ENCODE assay signal across 28 mouse cellular contexts in genomic region chr14:118148554-118148953, GRCm38 (mm10). TPM values are rescaled to one million over a fixed set of nuclear protein-coding genes. Genes with fewer than 3 reads are reported as not detected.
DNase-seq lines count a peak whose midpoint lies in the region; ATAC-seq and TF ChIP-seq lines count a peak whose summit lies in the region.
"Had no signal": no experiment of that assay in that cellular context is flagged by ENCODE, and none has a peak within 500 bp of the region (broad histone marks: within the 10 kb centered on the region; RNA-seq: fewer than 3 reads in every experiment).

No protein-coding gene starts in this region.

- peak; percentile 21 for DNase-seq in hindbrain, embryonic 10.5 days (ENCODE audit: low spot score)
- no peak for DNase-seq in hindbrain, embryonic 11.5 days (ENCODE audit: low spot score)
- DNase-seq in midbrain, embryonic 11.5 days (ENCODE audit: low spot score, missing footprints) = peak; percentile 64
- no peak for DNase-seq in midbrain, postnatal 0 days (ENCODE audit: low spot score)
- DNase-seq in adipocyte (ENCODE audit: low spot score) = peak; percentile 25
- DNase-seq in yolk sac, embryonic 10.5 days (ENCODE audit: low spot score) = peak; percentile 71
- DNase-seq in ovary, postnatal 10 days (ENCODE audit: low spot score) = no peak
- DNase-seq: adrenal gland, postnatal 10 days; adrenal gland, postnatal 36 days; cerebellum, adult 9-10 months; cerebellum, postnatal 14 days; gastrocnemius, postnatal 10 days; gastrocnemius, postnatal 36 days; heart, adult 2 months; heart, postnatal 14 days; heart, postnatal 4 days; kidney, adult 11 months had no signal

- ATAC-seq in hindbrain, embryonic 11.5 days (ENCODE audit: low FRiP score) = no peak
- no peak for ATAC-seq in midbrain, embryonic 11.5 days (ENCODE audit: low FRiP score)
- ATAC-seq in midbrain, postnatal 0 days (ENCODE audit: low FRiP score) = no peak
- ATAC-seq: activated CD4-positive, CD25-positive, alpha-beta regulatory T cell, adult 4 months; forebrain, embryonic 13.5 days; forebrain, embryonic 16.5 days; hindbrain, embryonic 16.5 days had no signal

- H3K27ac ChIP-seq in hindbrain, embryonic 10.5 days = no peak overlapping the region
- no peak overlapping the region for H3K27ac ChIP-seq in hindbrain, embryonic 11.5 days (ENCODE audit: low read depth, low read length)
- no peak overlapping the region for H3K27ac ChIP-seq in midbrain, embryonic 11.5 days (ENCODE audit: low read depth, low read length)
- H3K27ac ChIP-seq in midbrain, postnatal 0 days (ENCODE audit: low read depth, low read length) = no peak overlapping the region
- H3K27ac ChIP-seq: embryonic facial prominence, embryonic 12.5 days; embryonic facial prominence, embryonic 15.5 days; forebrain, embryonic 10.5 days; forebrain, embryonic 13.5 days; heart, adult 2 months; heart, embryonic 10.5 days; heart, embryonic 13.5 days; hindbrain, embryonic 13.5 days had no signal

- H3K9me3 ChIP-seq in hindbrain, embryonic 10.5 days = no peaks in the 10 kb centered on the region
- no peaks in the 10 kb centered on the region for H3K9me3 ChIP-seq in hindbrain, embryonic 11.5 days (ENCODE audit: control insufficient read depth, low read length)
- H3K9me3 ChIP-seq in midbrain, embryonic 11.5 days (ENCODE audit: control insufficient read depth, low read length) = no peaks in the 10 kb centered on the region
- H3K9me3 ChIP-seq in midbrain, postnatal 0 days (ENCODE audit: low read length) = no peaks in the 10 kb centered on the region
- H3K9me3 ChIP-seq: embryonic facial prominence, embryonic 12.5 days; embryonic facial prominence, embryonic 15.5 days; forebrain, embryonic 10.5 days; forebrain, embryonic 13.5 days; heart, embryonic 10.5 days; heart, embryonic 13.5 days; hindbrain, embryonic 13.5 days had no signal

- WGBS in hindbrain, embryonic 10.5 days = 61% methylated on average over 10 of the region's 10 CpGs
- WGBS in hindbrain, embryonic 11.5 days = 73% methylated on average over 10 of the region's 10 CpGs
- WGBS in midbrain, embryonic 11.5 days = 74% methylated on average over 10 of the region's 10 CpGs
- 78% methylated on average over 10 of the region's 10 CpGs for whole genome bisulfite sequencing in midbrain, postnatal 0 days

- peaks cover 12% of the 10 kb centered on the region; the same call in 1 of the 2 replicates for H3K4me1 ChIP-seq in hindbrain, embryonic 10.5 days (replicated peaks)
- no peaks in the 10 kb centered on the region for H3K4me1 ChIP-seq in hindbrain, embryonic 11.5 days (replicated peaks; ENCODE audit: control insufficient read depth, insufficient read depth, low read length)
- no peaks in the 10 kb centered on the region for H3K4me1 ChIP-seq in midbrain, embryonic 11.5 days (ENCODE audit: control insufficient read depth, insufficient read depth, low read length)
- H3K4me1 ChIP-seq in midbrain, postnatal 0 days (ENCODE audit: insufficient read depth, low read length) = no peaks in the 10 kb centered on the region
- H3K4me1 ChIP-seq: embryonic facial prominence, embryonic 15.5 days; forebrain, embryonic 13.5 days; heart, embryonic 13.5 days; hindbrain, embryonic 13.5 days had no signal

- no peaks in the 10 kb centered on the region for H3K27me3 ChIP-seq in hindbrain, embryonic 10.5 days (ENCODE audit: insufficient read depth, poor library complexity, severe bottlenecking)
- no peaks in the 10 kb centered on the region for H3K27me3 ChIP-seq in hindbrain, embryonic 11.5 days (ENCODE audit: control insufficient read depth, insufficient read depth, low read length)
- no peaks in the 10 kb centered on the region for H3K27me3 ChIP-seq in midbrain, embryonic 11.5 days (ENCODE audit: control insufficient read depth, insufficient read depth, low read length)
- H3K27me3 ChIP-seq in midbrain, postnatal 0 days (ENCODE audit: insufficient read depth, low read length) = no peaks in the 10 kb centered on the region
- H3K27me3 ChIP-seq: embryonic facial prominence, embryonic 12.5 days; embryonic facial prominence, embryonic 15.5 days; forebrain, embryonic 13.5 days; heart, embryonic 13.5 days; hindbrain, embryonic 13.5 days had no signal

- H3K36me3 ChIP-seq in hindbrain, embryonic 10.5 days = peaks cover 30% of the 10 kb centered on the region
- H3K36me3 ChIP-seq in hindbrain, embryonic 11.5 days (ENCODE audit: control insufficient read depth, insufficient read depth, low read length) = no peaks in the 10 kb centered on the region
- H3K36me3 ChIP-seq in midbrain, embryonic 11.5 days (ENCODE audit: control insufficient read depth, insufficient read depth, low read length) = no peaks in the 10 kb centered on the region
- H3K36me3 ChIP-seq in midbrain, postnatal 0 days (ENCODE audit: insufficient read depth, low read length) = no peaks in the 10 kb centered on the region

- no peak overlapping the region for H3K4me3 ChIP-seq in hindbrain, embryonic 10.5 days
- H3K4me3 ChIP-seq in hindbrain, embryonic 11.5 days (ENCODE audit: low read depth, low read length) = no peak overlapping the region
- no peak overlapping the region for H3K4me3 ChIP-seq in midbrain, embryonic 11.5 days (ENCODE audit: low read depth, low read length)
- no peak overlapping the region for H3K4me3 ChIP-seq in midbrain, postnatal 0 days (ENCODE audit: low read depth, low read length)
- H3K4me3 ChIP-seq: embryonic facial prominence, embryonic 12.5 days; embryonic facial prominence, embryonic 15.5 days; erythroblast, embryonic 14.5 days; forebrain, embryonic 10.5 days; forebrain, embryonic 13.5 days; heart, adult 2 months; heart, embryonic 10.5 days; heart, embryonic 13.5 days; hindbrain, embryonic 13.5 days had no signal

- no peak for TF ChIP-seq CTCF in midbrain, postnatal 0 days (IDR thresholded peaks at IDR 0.05)

- H3K4me2 ChIP-seq in hindbrain, embryonic 11.5 days (replicated peaks; ENCODE audit: low read depth, low read length) = no peak overlapping the region
- H3K4me2 ChIP-seq in midbrain, embryonic 11.5 days = no peak overlapping the region
- no peak overlapping the region for H3K4me2 ChIP-seq in midbrain, postnatal 0 days (ENCODE audit: low read depth, low read length, poor library complexity, severe bottlenecking)
- H3K4me2 ChIP-seq: embryonic facial prominence, embryonic 12.5 days; embryonic facial prominence, embryonic 15.5 days; forebrain, embryonic 13.5 days; heart, embryonic 13.5 days; hindbrain, embryonic 13.5 days had no signal

- H3K9ac ChIP-seq in hindbrain, embryonic 11.5 days (ENCODE audit: low read depth, low read length) = no peak overlapping the region
- H3K9ac ChIP-seq in midbrain, embryonic 11.5 days (ENCODE audit: low read length) = no peak overlapping the region
- no peak overlapping the region for H3K9ac ChIP-seq in midbrain, postnatal 0 days (replicated peaks; ENCODE audit: low read length, poor library complexity, severe bottlenecking)
- H3K9ac ChIP-seq: embryonic facial prominence, embryonic 12.5 days; embryonic facial prominence, embryonic 15.5 days; forebrain, embryonic 13.5 days; heart, embryonic 13.5 days; hindbrain, embryonic 13.5 days had no signal

RNA-seq across cellular contexts. Expression of gene Gpr180, which starts 11.6 kb away (rescaled TPM):
- 37.2 and 39.8 TPM in 2 replicates for polyA plus RNA-seq in hindbrain, embryonic 10.5 days (2016; fragmentation: Nextera tagmentation; extraction: Ambion mirVana)
- 35.8 and 36.2 TPM in 2 replicates for polyA plus RNA-seq in hindbrain, embryonic 11.5 days (2014; fragmentation: Nextera tagmentation; extraction: Ambion mirVana)
- polyA plus RNA-seq in midbrain, embryonic 11.5 days (2014; fragmentation: Nextera tagmentation; extraction: Ambion mirVana) = 29.5 and 32.3 TPM in 2 replicates
- total RNA-seq in midbrain, postnatal 0 days (2014; rRNA removed) = 43.7 and 62.3 TPM in 2 replicates
- polyA plus RNA-seq in midbrain, postnatal 0 days (2015; fragmentation: Nextera tagmentation; extraction: Ambion mirVana) = 49.3 and 51.6 TPM in 2 replicates

RNA-seq across cellular contexts. Expression of gene Tgds, which starts 16.0 kb away (rescaled TPM):
- polyA plus RNA-seq in hindbrain, embryonic 10.5 days (2016; fragmentation: Nextera tagmentation; extraction: Ambion mirVana) = 29.4 and 32.3 TPM in 2 replicates
- 31.9 and 32.3 TPM in 2 replicates for polyA plus RNA-seq in hindbrain, embryonic 11.5 days (2014; fragmentation: Nextera tagmentation; extraction: Ambion mirVana)
- 28.7 and 29.5 TPM in 2 replicates for polyA plus RNA-seq in midbrain, embryonic 11.5 days (2014; fragmentation: Nextera tagmentation; extraction: Ambion mirVana)
- 4.3 and 7.4 TPM in 2 replicates for total RNA-seq in midbrain, postnatal 0 days (2014; rRNA removed)
- 7.3 and 9.0 TPM in 2 replicates for polyA plus RNA-seq in midbrain, postnatal 0 days (2015; fragmentation: Nextera tagmentation; extraction: Ambion mirVana)
- polyA plus RNA-seq: erythroblast, embryonic 14.5 days had no signal

Comparison
In these comparisons a context has a peak if more than half of its experiments do, and no peak if none do; other contexts are left out.
1. DNase-seq: peak in hindbrain, embryonic 10.5 days (single experiment), midbrain, embryonic 11.5 days (single experiment), adipocyte (single experiment) and yolk sac, embryonic 10.5 days (single experiment); none in hindbrain, embryonic 11.5 days (single experiment), midbrain, postnatal 0 days (single experiment) and ovary, postnatal 10 days (single experiment).